Mouse (Mus musculus) embryonic fibroblast, embryonic 13.5 days (primary cell): ENCODE data around the gene Gfm1.

Experiments used
- CTCF ChIP-seq: IDR thresholded peaks from 2 replicates; pipeline ENCODE4 v1.5.1; 2011; ENCODE audit warnings: mild to moderate bottlenecking, control low read depth, low read length, moderate library complexity, borderline replicate concordance; ENCODE audit not compliant: insufficient read depth
- POLR2A ChIP-seq: IDR thresholded peaks from 2 replicates; pipeline ENCODE4 v1.6.1; 2011; ENCODE audit warnings: low read depth, mild to moderate bottlenecking, control low read depth, low read length, moderate library complexity

DNA sequence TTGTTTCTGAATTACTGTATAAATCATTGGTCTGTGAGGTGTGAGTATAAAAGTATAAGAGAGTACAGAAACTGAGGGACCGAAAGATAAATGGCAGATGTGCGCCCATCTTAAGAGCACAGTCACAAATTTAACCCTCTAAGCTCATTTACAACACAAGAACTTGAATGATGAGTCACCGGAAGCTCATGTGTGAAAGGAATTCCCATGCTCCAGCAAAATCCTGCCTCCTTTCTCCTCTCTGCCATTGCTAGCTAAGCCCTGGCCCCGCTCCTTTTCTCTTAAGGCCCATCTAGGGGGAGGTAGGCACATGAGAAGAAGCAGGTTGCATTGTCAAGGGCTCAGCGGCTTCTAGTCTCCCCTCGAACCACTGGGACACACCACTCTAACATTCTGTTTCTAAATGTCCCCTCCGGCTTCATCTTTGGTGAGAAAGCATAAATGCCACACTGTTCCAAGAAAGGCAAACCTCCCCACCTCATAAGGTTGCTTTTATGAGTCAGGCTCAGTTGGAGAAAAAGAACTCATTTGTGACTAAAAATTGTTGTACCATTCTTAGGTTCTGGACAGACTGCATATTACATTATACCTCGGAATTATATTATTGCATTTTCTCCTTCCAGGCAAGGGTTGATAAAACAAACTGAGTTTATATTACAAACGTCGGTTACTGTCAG is 78.5 kb downstream of the Gfm1 start:
- TF ChIP-seq POLR2A (no peak), CTCF (no peak)
